10 mouse cellular contexts compared by ENCODE assay signal in genomic region chr9:42808394-42808793, GRCm38 (mm10).
DNase-seq lines count a peak whose midpoint lies in the region; ATAC-seq and TF ChIP-seq lines count a peak whose summit lies in the region.
"Had no signal": no experiment of that assay in that cellular context is flagged by ENCODE, and none has a peak within 500 bp of the region (broad histone marks: within the 10 kb centered on the region; RNA-seq: fewer than 3 reads in every experiment).

No protein-coding gene starts in this region.

- no peak for ATAC-seq in kidney, postnatal 0 days (replicated peaks; ENCODE audit: low FRiP score, low read depth)
- ATAC-seq: Patski had no signal

- no peak overlapping the region for H3K4me2 ChIP-seq in kidney, postnatal 0 days (ENCODE audit: low read length)
- H3K4me2 ChIP-seq: midbrain, embryonic 12.5 days had no signal

- TF ChIP-seq CTCF in thymus, adult 2 months (IDR thresholded peaks at IDR 0.05; ENCODE audit: borderline replicate concordance, control insufficient read depth, extremely low read depth, insufficient read depth, low read length, poor library complexity), result peak; percentile 48; the same call in 1 of the 2 replicates
- peak; percentile 56 for TF ChIP-seq CTCF in kidney, postnatal 0 days (IDR thresholded peaks at IDR 0.05; ENCODE audit: low read depth)

- no peak for TF ChIP-seq POLR2A in thymus, adult 2 months (IDR thresholded peaks at IDR 0.05; ENCODE audit: control insufficient read depth, extremely low read depth, insufficient read depth, low read length, poor library complexity)

- H3K9ac ChIP-seq in kidney, postnatal 0 days (ENCODE audit: low read depth, low read length), result no peak overlapping the region
- H3K9ac ChIP-seq: midbrain, embryonic 12.5 days had no signal

- no peaks in the 10 kb centered on the region for H3K9me3 ChIP-seq in kidney, postnatal 0 days (replicated peaks; ENCODE audit: low read length)
- H3K9me3 ChIP-seq: midbrain, embryonic 12.5 days had no signal

- no peak overlapping the region for H3K4me3 ChIP-seq in thymus, adult 2 months (ENCODE audit: control insufficient read depth, insufficient read depth, low read length)
- no peak overlapping the region for H3K4me3 ChIP-seq in kidney, postnatal 0 days (replicated peaks; ENCODE audit: low read depth, low read length)
- H3K4me3 ChIP-seq: midbrain, embryonic 12.5 days had no signal

- 67% methylated on average over 9 of the region's 9 CpGs for WGBS in thymus, adult 2 months
- 77% methylated on average over 9 of the region's 9 CpGs for WGBS in kidney, postnatal 0 days

- H3K27ac ChIP-seq in thymus, adult 2 months (ENCODE audit: control insufficient read depth, insufficient read depth, low read length), result no peak overlapping the region
- no peak overlapping the region for H3K27ac ChIP-seq in kidney, postnatal 0 days
- H3K27ac ChIP-seq: midbrain, embryonic 12.5 days had no signal

- peak; percentile 54 for DNase-seq in heart, adult 11 months
- DNase-seq in heart, postnatal 25 days (ENCODE audit: low spot score), result no peak
- peak; percentile 14 for DNase-seq in thymus, adult 2 months
- DNase-seq in thymus, adult 18-20 months, result no peak
- DNase-seq in kidney, postnatal 0 days (ENCODE audit: low spot score), result no peak
- DNase-seq in thymus, postnatal 4 days, result peak; percentile 49
- no peak for DNase-seq in layer of hippocampus, adult 11-12 months (ENCODE audit: low spot score)
- DNase-seq in left cerebral cortex, postnatal 4 days, result no peak

- no peaks in the 10 kb centered on the region for H3K27me3 ChIP-seq in thymus, adult 2 months (ENCODE audit: control insufficient read depth, insufficient read depth, low read length)
- no peaks in the 10 kb centered on the region for H3K27me3 ChIP-seq in kidney, postnatal 0 days (ENCODE audit: insufficient read depth, low read length)
- H3K27me3 ChIP-seq: midbrain, embryonic 12.5 days had no signal

- no peaks in the 10 kb centered on the region for H3K36me3 ChIP-seq in thymus, adult 2 months (ENCODE audit: control insufficient read depth, insufficient read depth, low read length)
- no peaks in the 10 kb centered on the region for H3K36me3 ChIP-seq in kidney, postnatal 0 days (ENCODE audit: insufficient read depth, low read length)
- H3K36me3 ChIP-seq: midbrain, embryonic 12.5 days had no signal

- no peaks in the 10 kb centered on the region for H3K4me1 ChIP-seq in thymus, adult 2 months (replicated peaks; ENCODE audit: control insufficient read depth, insufficient read depth, low read length)
- no peaks in the 10 kb centered on the region for H3K4me1 ChIP-seq in kidney, postnatal 0 days (replicated peaks; ENCODE audit: insufficient read depth, low read length)
- H3K4me1 ChIP-seq: midbrain, embryonic 12.5 days had no signal

- intact Hi-C loops in heart, postnatal 25 days (cut with DNase I), result no loop called here
- intact Hi-C loops in left cerebral cortex, postnatal 4 days (cut with DNase I), result no loop called here

Comparison
In these comparisons a context has a peak if more than half of its experiments do, and no peak if none do; other contexts are left out.
1. DNase-seq: peak in heart, adult 11 months (single experiment), thymus, adult 2 months (single experiment) and thymus, postnatal 4 days (single experiment); none in heart, postnatal 25 days (single experiment), thymus, adult 18-20 months (0 of 2), kidney, postnatal 0 days (single experiment), layer of hippocampus, adult 11-12 months (single experiment) and left cerebral cortex, postnatal 4 days (single experiment).